1 mouse cellular context compared by ENCODE assay signal in the genomic region with DNA sequence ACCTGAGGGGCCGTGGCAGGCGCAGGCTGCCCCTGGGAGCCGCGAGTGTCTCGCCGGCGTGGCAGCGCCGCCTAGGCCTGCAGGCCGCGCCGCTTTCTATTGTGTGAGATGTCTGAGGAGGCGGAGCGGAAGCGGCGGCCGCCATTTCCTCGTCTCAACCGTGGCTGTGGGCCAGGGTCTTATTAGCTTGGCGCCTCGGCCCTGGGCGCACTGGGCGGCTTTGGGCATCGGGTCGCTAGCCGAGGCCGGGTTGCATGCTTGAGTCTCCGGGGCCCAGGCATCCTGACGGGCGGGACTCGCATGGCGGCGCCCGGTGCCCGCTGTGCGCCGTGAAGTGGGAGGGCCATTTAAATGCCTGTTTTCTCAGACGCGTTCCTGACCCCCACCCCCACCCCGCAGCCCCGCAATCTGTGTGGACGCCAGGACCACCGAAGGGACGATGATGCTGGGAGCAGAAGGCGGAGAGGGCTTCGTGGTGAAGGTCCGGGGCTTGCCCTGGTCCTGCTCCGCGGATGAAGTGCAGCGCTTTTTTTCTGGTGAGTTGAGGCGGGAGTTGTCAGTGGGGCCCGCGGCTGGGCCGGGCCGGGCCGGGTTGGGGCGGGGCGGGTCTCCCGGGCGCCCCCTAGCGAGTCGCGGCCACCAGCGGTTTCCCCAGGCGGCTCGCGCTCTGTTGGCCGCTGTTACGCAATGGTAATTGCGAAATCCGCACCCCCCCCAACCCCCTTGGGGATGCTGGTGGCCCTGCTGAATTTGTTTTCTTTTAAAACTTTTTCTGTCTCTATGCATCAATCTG.
A peak's percentile ranks its signal among the peaks of the same experiment; 100 is the strongest.
TF ChIP-seq lines count a peak whose summit lies in the region.

No protein-coding gene starts in this region.

TF ChIP-seq in MEL, 35 proteins besides CTCF, POLR2A, EP300 and RAD21 (continued from another document):
- TF ChIP-seq USF1 (IDR thresholded peaks at IDR 0.05; ENCODE audit: low read depth, low read length) (no peak), BHLHE40 (IDR thresholded peaks at IDR 0.05; ENCODE audit: borderline replicate concordance, low read depth, low read length) (no peak), TAL1 (IDR thresholded peaks at IDR 0.05; ENCODE audit: low read length) (no peak), CHD1 (IDR thresholded peaks at IDR 0.05; ENCODE audit: low read depth, low read length) (peak; percentile 49; the same call in 1 of the 2 replicates), ELF1 (IDR thresholded peaks at IDR 0.05; ENCODE audit: low read depth, low read length) (peak; percentile 46), USF2 (IDR thresholded peaks at IDR 0.05; ENCODE audit: borderline replicate concordance in 1 of 2, insufficient read depth in 1 of 2, low read depth in 1 of 2, low read length in 2 of 2) (no peak), CHD2 (IDR thresholded peaks at IDR 0.05; ENCODE audit: low read length) (no peak), ETS1 (IDR thresholded peaks at IDR 0.05; ENCODE audit: low read depth, low read length) (no peak), TCF12 (IDR thresholded peaks at IDR 0.05; ENCODE audit: low read depth, low read length) (no peak), RCOR1 (IDR thresholded peaks at IDR 0.05; ENCODE audit: low read depth, low read length) (peak; percentile 50), NRF1 (IDR thresholded peaks at IDR 0.05; ENCODE audit: insufficient read depth, low read depth, low read length, poor library complexity, severe bottlenecking) (0 out of 2 replicates have a peak, but pooled peaks have one; percentile 22), HCFC1 (IDR thresholded peaks at IDR 0.05; ENCODE audit: low read depth, low read length) (peak; percentile 34; the same call in 1 of the 2 replicates), SMC3 (IDR thresholded peaks at IDR 0.05; ENCODE audit: low read depth, low read length) (peak; percentile 48)
